Mouse (Mus musculus) NIH3T3 (cell line): ENCODE results near the gene Olfr1224-ps1.
"Not testable (repeated sequence)": the region's sequence is repeated elsewhere in the genome, so short reads cannot be mapped to it uniquely, and the experiment has no call there.

Source experiments
- DNase-seq: peaks from one replicate; pipeline ENCODE4 v3.0.0-alpha.2; 2012; ENCODE audit warnings: low read depth

Gene Olfr1224-ps1

GRCm38 (mm10) chr2:89163991-89164390 lies at the start of gene Olfr1224-ps1:
Olfr1224-ps1 (minus strand) TSS chr2:89164091.
- DNase-seq: not testable (repeated sequence)

- DNase-seq: no peak
Measured at GRCm38 (mm10) chr2:89199948-89200347, 36.1 kb upstream of the Olfr1224-ps1 start, which contains the start of gene Olfr1226. Olfr1226 (minus strand) TSS chr2:89200048.

- DNase-seq: no peak
Measured at GRCm38 (mm10) chr2:89196325-89196982, 32.6 kb upstream of the Olfr1224-ps1 start.

- no peak for DNase-seq
Measured at GRCm38 (mm10) chr2:89174569-89174968, 10.7 kb upstream of the Olfr1224-ps1 start, which contains the start of gene Olfr1225. Olfr1225 (minus strand) TSS chr2:89174669.

GRCm38 (mm10) chr2:89164711-89165110 lies 820 bp upstream of the Olfr1224-ps1 start:
- not testable (repeated sequence) for DNase-seq

GRCm38 (mm10) chr2:89151460-89151859 lies 12.4 kb downstream of the Olfr1224-ps1 start, which contains the start of gene Olfr1223:
Olfr1223 (minus strand) TSS chr2:89151560.
- no peak for DNase-seq

GRCm38 (mm10) chr2:89132954-89133353 lies 30.9 kb downstream of the Olfr1224-ps1 start, which contains the start of gene Olfr1222:
Olfr1222 (minus strand) TSS chr2:89133054.
- DNase-seq: no peak

- DNase-seq: no peak
Measured at GRCm38 (mm10) chr2:89117183-89117582, 46.7 kb downstream of the Olfr1224-ps1 start, which contains the start of gene Olfr1221. Olfr1221 (minus strand) TSS chr2:89117283.

- no peak for DNase-seq
Measured at GRCm38 (mm10) chr2:89106735-89107134, 57.2 kb downstream of the Olfr1224-ps1 start, which contains the start of gene Olfr1220. Olfr1220 (minus strand) TSS chr2:89106835.

- DNase-seq: no peak
Measured at GRCm38 (mm10) chr2:89105651-89106050, 58.2 kb downstream of the Olfr1224-ps1 start.
